Mouse (Mus musculus): ENCODE results near the gene Krtap4-8.

GRCm38 (mm10) chr11:99743985-99744384, 36.5 kb downstream of the Krtap4-8 start:
- TF ChIP-seq CTCF (IDR thresholded peaks at IDR 0.05; ENCODE audit: borderline replicate concordance, control insufficient read depth, extremely low read depth, insufficient read depth, low read length, poor library complexity) (no peak), POLR2A (IDR thresholded peaks at IDR 0.05; ENCODE audit: control insufficient read depth, extremely low read depth, insufficient read depth, low read length, poor library complexity) (no peak)

Measured in thymus, adult 2 months (tissue).